Mouse (Mus musculus) hindbrain, embryonic 15.5 days (tissue): ENCODE measurements around the gene Rsrp1. TPM values are rescaled to one million over a fixed set of nuclear protein-coding genes. Genes with fewer than 3 reads are reported as not detected.
"Not testable (repeated sequence)": the region's sequence is repeated elsewhere in the genome, so short reads cannot be mapped to it uniquely, and the experiment has no call there.

ENCODE experiments used
- ATAC-seq: fragments of 200-750 bp; cut with Nextera tagmentation; 2 replicates; pipeline ENCODE4 v1.8.0; 2017; ENCODE audit warnings: low read depth, moderate number of reproducible peaks, moderate TSS enrichment; ENCODE audit not compliant: low FRiP score
- H3K27ac ChIP-seq: fragments of 300-500 bp; sonication (generic); replicated peaks from 2 replicates; pipeline ENCODE4 v1.5.1; 2015; ENCODE audit warnings: mild to moderate bottlenecking, inconsistent platforms
- H3K27me3 ChIP-seq: fragments of 300-500 bp; sonication (generic); 2 replicates; pipeline ENCODE4 v1.6.1; 2015; ENCODE audit warnings: control low read depth, inconsistent platforms
- H3K36me3 ChIP-seq: fragments of 300-500 bp; sonication (generic); 2 replicates; pipeline ENCODE4 v1.6.1; 2015; ENCODE audit warnings: control low read depth, inconsistent platforms
- H3K4me1 ChIP-seq: fragments of 300-500 bp; sonication (generic); replicated peaks from 2 replicates; pipeline ENCODE4 v1.6.1; 2015; ENCODE audit warnings: control low read depth, inconsistent platforms
- H3K4me2 ChIP-seq: fragments of 300-500 bp; sonication (generic); 2 replicates; pipeline ENCODE4 v1.6.1; 2015; ENCODE audit warnings: moderate library complexity, mild to moderate bottlenecking, inconsistent platforms
- H3K4me3 ChIP-seq: fragments of 300-500 bp; sonication (generic); 2 replicates; pipeline ENCODE4 v1.5.1; 2015; ENCODE audit warnings: mild to moderate bottlenecking, inconsistent platforms
- H3K9ac ChIP-seq: fragments of 300-500 bp; sonication (generic); 2 replicates; pipeline ENCODE4 v1.6.1; 2015; ENCODE audit warnings: inconsistent platforms
- H3K9me3 ChIP-seq: fragments of 300-500 bp; sonication (generic); 2 replicates; pipeline ENCODE4 v1.6.1; 2016; ENCODE audit warnings: control low read depth, inconsistent platforms
- WGBS: fragments of 180-500 bp; shearing (Covaris S2); methylation state at CpG from one replicate; pipeline ENCODE4 v1.1.7; 2015; 5-methylcytosine and 5-hydroxymethylcytosine counted together
- polyA plus RNA-seq: library from polyadenylated mRNA; unstranded; fragments of >200 nt; fragmentation: Nextera tagmentation; extraction: Ambion mirVana; gene quantifications from 2 replicates; pipeline ENCODE4 v1.2.1, GENCODE M21; 2015

Gene Rsrp1
- 465 and 471 TPM in 2 replicates for polyA plus RNA-seq

DNA sequence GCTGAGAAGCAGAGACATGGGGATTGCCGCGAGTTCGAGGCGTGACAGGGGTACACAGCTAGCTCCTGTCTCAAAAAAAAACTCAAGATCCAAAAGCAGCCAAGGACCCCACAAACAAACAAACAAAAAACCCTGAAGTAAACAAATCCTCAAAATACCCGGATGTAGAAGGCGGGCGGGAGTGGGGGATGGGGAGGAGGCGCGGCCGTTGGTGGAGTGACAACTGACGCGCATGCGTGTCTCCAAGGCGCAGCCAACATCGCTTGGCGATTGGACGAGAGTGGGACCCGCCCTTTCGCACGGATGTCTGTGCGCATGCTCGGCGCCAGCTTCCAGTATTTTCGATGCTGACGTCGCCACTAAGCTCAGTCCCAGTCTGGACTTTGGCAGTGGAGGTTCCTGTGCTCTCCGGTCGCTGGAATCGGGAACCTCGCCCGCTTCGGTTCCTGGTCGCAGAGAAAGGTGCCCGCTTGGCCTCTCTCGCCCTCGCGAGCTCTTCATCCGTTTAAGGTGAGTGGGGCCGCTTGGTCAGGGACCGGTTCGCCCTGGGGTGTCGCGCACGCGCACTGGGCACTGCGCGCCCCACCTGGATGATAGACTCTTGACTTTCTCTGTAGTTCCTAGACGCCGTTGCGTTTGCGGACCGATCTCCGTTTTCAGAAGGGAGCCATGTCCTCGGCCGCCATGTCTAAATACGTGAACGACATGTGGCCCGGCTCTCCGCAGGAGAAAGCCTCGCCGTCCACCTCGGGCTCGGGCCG, at the start of gene Rsrp1:
TSS of gene Rsrp1 (plus strand) at position 335 of the 761 bp plus-strand sequence.
- Histone ChIP-seq H3K4me1 (peaks cover 29% of the 10 kb centered on the region), H3K9me3 (no peaks in the 10 kb centered on the region), H3K9ac (peak within 1 kb of the TSS; percentile 92), H3K4me3 (peak within 1 kb of the TSS; percentile 82), H3K36me3 (peaks cover 27% of the 10 kb centered on the region), H3K27me3 (no peaks in the 10 kb centered on the region), H3K27ac (peak within 1 kb of the TSS; percentile 96), H3K4me2 (peak within 1 kb of the TSS; percentile 79)
- under 1% methylated on average over 64 of the region's 64 CpGs for WGBS
- ATAC-seq: peak; percentile 95

DNA sequence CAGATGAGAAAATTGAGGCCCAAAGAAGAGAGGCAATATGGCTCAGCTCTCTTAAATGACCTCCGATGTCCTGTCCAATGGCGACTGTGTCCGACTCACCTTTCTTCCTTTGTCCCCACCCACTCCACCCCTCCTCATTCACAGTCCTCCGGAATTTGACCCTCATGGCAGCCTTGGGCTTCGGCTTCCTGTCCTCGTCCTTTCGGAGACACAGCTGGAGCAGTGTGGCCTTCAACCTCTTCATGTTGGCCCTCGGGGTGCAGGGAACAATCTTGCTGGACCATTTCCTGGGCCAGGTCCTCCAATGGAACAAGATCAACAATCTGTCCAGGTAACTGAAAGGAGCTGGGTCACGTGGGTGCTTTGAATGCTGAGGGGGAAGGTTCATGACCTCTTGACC, 47.2 kb upstream of the Rsrp1 start:
- peaks cover 10% of the 10 kb centered on the region for H3K4me1 ChIP-seq
- no peaks in the 10 kb centered on the region for H3K27me3 ChIP-seq
- no peak overlapping the region for H3K9ac ChIP-seq
- H3K4me2 ChIP-seq: no peak overlapping the region
- no peaks in the 10 kb centered on the region for H3K36me3 ChIP-seq
- ATAC-seq: no peak
- 79% methylated on average over 9 of the region's 9 CpGs for WGBS
- no peak overlapping the region for H3K4me3 ChIP-seq
- H3K9me3 ChIP-seq: no peaks in the 10 kb centered on the region
- H3K27ac ChIP-seq: no peak overlapping the region

DNA sequence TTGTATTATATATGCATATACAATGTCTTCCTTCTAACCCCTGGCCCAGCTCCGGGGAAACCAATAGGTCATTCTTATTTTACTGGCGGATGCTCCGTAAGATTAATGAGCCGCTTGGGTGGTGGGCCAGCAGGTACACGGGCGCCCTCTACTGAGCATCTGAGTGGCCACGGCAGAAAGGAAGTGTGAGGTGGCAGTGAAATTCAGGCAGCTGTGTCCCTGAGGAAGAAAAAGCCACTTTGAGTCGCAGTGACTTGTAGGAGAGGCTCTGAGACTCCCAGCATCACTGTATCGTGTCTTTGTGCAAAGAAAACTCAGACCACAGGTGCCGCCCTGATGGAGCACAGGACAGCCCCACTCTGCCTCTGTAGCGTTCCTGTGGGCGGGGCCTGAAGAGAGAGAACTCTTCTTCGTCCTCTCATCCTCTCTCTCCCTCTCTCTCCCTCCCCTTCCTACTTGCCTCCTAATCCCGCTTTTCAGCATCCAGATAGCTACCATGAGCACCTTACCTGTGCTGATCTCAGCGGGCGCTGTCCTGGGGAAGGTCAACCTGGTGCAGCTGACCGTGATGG, 43.9 kb upstream of the Rsrp1 start:
- no peaks in the 10 kb centered on the region for H3K9me3 ChIP-seq
- peak overlapping the region; percentile 59 for H3K4me2 ChIP-seq
- H3K27me3 ChIP-seq: no peaks in the 10 kb centered on the region
- no peak overlapping the region for H3K9ac ChIP-seq
- peaks cover 10% of the 10 kb centered on the region for H3K4me1 ChIP-seq
- WGBS: 3% methylated on average over 17 of the region's 17 CpGs
- no peaks in the 10 kb centered on the region for H3K36me3 ChIP-seq
- H3K4me3 ChIP-seq: peak overlapping the region; percentile 27
- no peak overlapping the region for H3K27ac ChIP-seq
- 0 out of 2 replicates have a peak, but pooled peaks have one; percentile 34 for ATAC-seq

DNA sequence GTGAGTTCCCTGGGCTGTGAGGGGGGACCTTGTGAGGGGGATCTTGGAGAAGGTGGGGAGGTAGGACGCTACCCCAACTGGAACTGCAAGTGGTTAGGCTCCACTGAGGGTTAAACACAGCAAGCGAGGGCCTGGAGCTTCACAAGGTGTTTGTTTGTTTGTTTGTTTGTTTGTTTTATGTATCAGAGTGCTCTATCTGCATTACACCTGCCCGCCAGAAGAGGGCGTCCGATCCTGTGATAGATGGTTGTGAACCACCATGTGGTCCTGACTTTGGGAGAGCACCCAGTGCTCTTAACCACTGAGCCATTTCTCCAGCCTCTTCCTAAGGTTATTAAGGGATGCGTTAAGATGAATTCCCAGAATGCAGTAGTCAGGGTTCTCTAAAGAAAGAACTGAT, 43.4 kb upstream of the Rsrp1 start:
- no peak for ATAC-seq
- 32% methylated on average over 6 of the region's 6 CpGs for WGBS
- Histone ChIP-seq H3K36me3 (no peaks in the 10 kb centered on the region), H3K27me3 (no peaks in the 10 kb centered on the region), H3K4me3 (peak overlapping the region; percentile 27; the same call in 1 of the 2 replicates), H3K4me1 (peaks cover 10% of the 10 kb centered on the region), H3K4me2 (peak overlapping the region; percentile 59), H3K9me3 (no peaks in the 10 kb centered on the region), H3K27ac (no peak overlapping the region), H3K9ac (no peak overlapping the region)

GRCm38 (mm10) chr4:134883266-134883665, 40.1 kb upstream of the Rsrp1 start:
- Histone ChIP-seq H3K4me1 (peaks cover 10% of the 10 kb centered on the region), H3K36me3 (no peaks in the 10 kb centered on the region), H3K27ac (no peak overlapping the region), H3K4me2 (no peak overlapping the region), H3K9me3 (no peaks in the 10 kb centered on the region), H3K4me3 (no peak overlapping the region), H3K9ac (no peak overlapping the region), H3K27me3 (no peaks in the 10 kb centered on the region)
- ATAC-seq: no peak
- 39% methylated on average over 7 of the region's 7 CpGs for WGBS

- Histone ChIP-seq H3K4me3 (no peak overlapping the region), H3K27ac (no peak overlapping the region), H3K9me3 (no peaks in the 10 kb centered on the region), H3K4me1 (peaks cover 10% of the 10 kb centered on the region), H3K9ac (no peak overlapping the region), H3K27me3 (no peaks in the 10 kb centered on the region), H3K36me3 (no peaks in the 10 kb centered on the region), H3K4me2 (no peak overlapping the region)
- ATAC-seq: no peak
- 92% methylated on average over 10 of the region's 10 CpGs for WGBS
Observed at GRCm38 (mm10) chr4:134883808-134884207, 39.6 kb upstream of the Rsrp1 start.

GRCm38 (mm10) chr4:134884364-134884763, 39.0 kb upstream of the Rsrp1 start:
- no peaks in the 10 kb centered on the region for H3K9me3 ChIP-seq
- 97% methylated on average over 4 of the region's 4 CpGs for WGBS
- ATAC-seq: no peak
- no peaks in the 10 kb centered on the region for H3K27me3 ChIP-seq
- H3K36me3 ChIP-seq: no peaks in the 10 kb centered on the region
- peaks cover 6% of the 10 kb centered on the region; the same call in 1 of the 2 replicates for H3K4me1 ChIP-seq
- H3K4me2 ChIP-seq: no peak overlapping the region
- H3K27ac ChIP-seq: no peak overlapping the region
- H3K4me3 ChIP-seq: no peak overlapping the region
- no peak overlapping the region for H3K9ac ChIP-seq

DNA sequence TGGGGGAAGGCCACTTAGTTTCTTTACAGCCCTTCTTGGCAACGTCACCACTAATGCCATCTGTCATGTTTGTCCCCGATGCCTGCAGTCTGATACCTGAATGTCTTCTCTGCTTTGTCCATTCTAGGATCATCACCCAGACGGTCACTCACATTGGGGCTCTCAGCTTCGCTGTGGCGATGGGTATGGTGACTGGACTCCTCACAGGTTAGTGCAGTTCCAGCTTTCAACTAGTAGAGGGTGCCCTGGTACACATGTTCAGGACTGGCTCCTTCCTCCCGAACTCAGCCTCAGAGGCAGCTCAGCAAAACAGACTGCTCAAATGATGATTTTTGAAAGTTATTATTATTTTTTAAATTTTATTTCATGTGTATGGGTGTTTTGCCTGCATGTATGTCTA, 31.3 kb upstream of the Rsrp1 start:
- no peak overlapping the region for H3K27ac ChIP-seq
- ATAC-seq: no peak
- no peak overlapping the region for H3K4me2 ChIP-seq
- H3K27me3 ChIP-seq: no peaks in the 10 kb centered on the region
- no peak overlapping the region for H3K4me3 ChIP-seq
- H3K36me3 ChIP-seq: peaks cover 13% of the 10 kb centered on the region
- H3K4me1 ChIP-seq: no peaks in the 10 kb centered on the region
- H3K9ac ChIP-seq: no peak overlapping the region
- no peaks in the 10 kb centered on the region for H3K9me3 ChIP-seq
- WGBS: 80% methylated on average over 6 of the region's 6 CpGs

- no peaks in the 10 kb centered on the region for H3K27me3 ChIP-seq
- no peak overlapping the region for H3K27ac ChIP-seq
- ATAC-seq: no peak
- no peak overlapping the region for H3K9ac ChIP-seq
- peaks cover 62% of the 10 kb centered on the region for H3K36me3 ChIP-seq
- no peak overlapping the region for H3K4me2 ChIP-seq
- WGBS: 88% methylated on average over 6 of the region's 6 CpGs
- no peak overlapping the region for H3K4me3 ChIP-seq
- no peaks in the 10 kb centered on the region for H3K9me3 ChIP-seq
- no peaks in the 10 kb centered on the region for H3K4me1 ChIP-seq
Observed at GRCm38 (mm10) chr4:134897256-134897655, 26.1 kb upstream of the Rsrp1 start.

- Histone ChIP-seq H3K27ac (no peak overlapping the region), H3K27me3 (no peaks in the 10 kb centered on the region), H3K4me2 (no peak overlapping the region), H3K9ac (no peak overlapping the region), H3K4me1 (no peaks in the 10 kb centered on the region), H3K9me3 (no peaks in the 10 kb centered on the region), H3K36me3 (peaks cover 89% of the 10 kb centered on the region), H3K4me3 (no peak overlapping the region)
- WGBS: 95% methylated on average over 8 of the region's 8 CpGs
- ATAC-seq: no peak
Observed at GRCm38 (mm10) chr4:134901126-134901525, 22.3 kb upstream of the Rsrp1 start.

DNA sequence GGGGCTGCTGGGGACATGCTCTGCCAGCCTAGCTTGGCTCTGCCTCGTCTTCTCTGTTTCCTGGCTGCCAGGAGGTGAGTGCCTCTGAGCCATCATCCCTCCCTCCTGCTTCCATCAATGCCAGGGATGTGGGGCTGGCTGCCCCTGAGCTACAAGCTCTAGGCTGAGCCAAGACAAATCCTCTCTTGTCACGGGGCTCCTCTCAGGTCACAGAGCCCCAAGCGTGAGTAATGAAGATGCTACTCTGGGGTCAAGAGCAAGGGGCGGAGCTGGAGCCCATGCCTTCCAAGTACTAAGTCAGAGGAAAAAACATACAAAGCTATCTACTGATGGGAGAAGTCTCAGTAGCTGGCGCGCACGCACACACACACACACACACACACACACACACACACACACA, 20.3 kb upstream of the Rsrp1 start:
- Histone ChIP-seq H3K9ac (no peak overlapping the region), H3K4me3 (no peak overlapping the region), H3K27me3 (no peaks in the 10 kb centered on the region), H3K4me1 (no peaks in the 10 kb centered on the region), H3K36me3 (peaks cover 89% of the 10 kb centered on the region), H3K27ac (no peak overlapping the region), H3K4me2 (no peak overlapping the region), H3K9me3 (no peaks in the 10 kb centered on the region)
- ATAC-seq: no peak
- WGBS: 67% methylated on average over 7 of the region's 7 CpGs

GRCm38 (mm10) chr4:134911406-134911805, 12.0 kb upstream of the Rsrp1 start:
- not testable (repeated sequence) for ATAC-seq, H3K9ac ChIP-seq, H3K27me3 ChIP-seq, H3K4me3 ChIP-seq, H3K4me2 ChIP-seq, H3K9me3 ChIP-seq, H3K27ac ChIP-seq
- 97% methylated on average over 8 of the region's 8 CpGs for WGBS
- H3K4me1 ChIP-seq: peaks cover 21% of the 10 kb centered on the region
- peaks cover 30% of the 10 kb centered on the region for H3K36me3 ChIP-seq
